Mouse (Mus musculus): ENCODE measurements around the gene Zfp182.

Zfp182 gene

GRCm38 (mm10) chrX:21061866-21062543 lies at the start of gene Zfp182:
Zfp182 (minus strand) TSS chrX:21062316.
- CTCF ChIA-PET = no interaction called here

GRCm38 (mm10) chrX:21089867-21090239 lies 27.7 kb upstream of the Zfp182 start:
- CTCF ChIA-PET = no interaction called here
- POLR2A ChIA-PET = interaction anchor here in 1 of 4 experiments (1.0 kb wide), 1 partner anchor 19 kb away, joined by 3 read pairs; no protein-coding TSS in a partner anchor

More at GRCm38 (mm10) chrX:21061866-21062543, at the start of gene Zfp182:
- POLR2A ChIA-PET = interaction anchor here in 2 of 4 experiments (0.9 to 1.8 kb wide), 6 partner anchors 21 to 280 kb away, joined by 3 to 5 read pairs (median 4); partner anchors contain the start of genes Elk1 (in 1 of the 2) and Uxt (in 1 of the 2)

DNA sequence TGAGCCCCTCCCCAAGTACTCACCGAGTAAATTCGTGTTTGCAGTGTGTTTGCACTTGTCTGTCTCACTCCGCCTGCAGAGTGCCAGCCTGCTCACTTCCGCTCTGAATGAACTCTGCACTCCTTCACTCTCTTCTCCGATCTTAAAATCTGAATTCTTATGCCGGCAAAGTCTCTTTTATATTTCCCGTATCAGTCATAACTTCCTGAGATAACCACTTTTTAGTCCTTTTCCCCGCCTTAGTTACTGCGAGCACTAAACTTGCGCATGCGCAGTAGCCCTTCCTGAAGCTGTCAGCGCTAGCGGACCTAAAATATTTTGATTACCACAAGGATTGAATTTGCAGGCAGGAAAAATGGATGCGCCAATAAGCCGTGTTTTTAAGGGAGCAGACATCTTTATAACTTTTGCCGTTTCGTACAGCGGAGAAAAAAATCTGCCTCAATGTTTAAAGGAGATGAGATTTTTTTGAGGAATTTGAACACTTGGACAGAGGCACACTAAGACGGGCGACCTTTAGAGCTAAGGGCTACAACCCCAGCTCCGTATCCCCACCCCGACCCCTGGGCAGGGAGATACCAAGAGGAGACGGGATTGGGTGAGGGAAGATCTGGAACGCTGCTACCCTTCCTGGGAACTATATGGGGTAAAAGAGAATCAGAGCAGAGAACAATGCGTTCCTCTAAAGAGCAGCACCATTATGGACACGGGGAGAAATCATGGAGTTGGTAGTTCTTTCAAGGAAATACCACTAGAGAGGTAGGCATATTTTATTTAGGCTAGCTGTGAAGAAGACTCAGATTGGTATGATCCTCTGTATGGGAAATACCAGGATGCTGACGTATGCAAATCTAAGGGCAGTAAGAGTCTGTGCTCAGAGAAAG lies 27.1 kb upstream of the Zfp182 start, which contains the start of gene Zfp300:
TSS of gene Zfp300 (minus strand) at position 545 of the 884 bp plus-strand sequence.
- POLR2A ChIA-PET = interaction anchor here in 1 of 4 experiments (1.4 kb wide), 1 partner anchor 28 kb away, joined by 4 read pairs; no protein-coding TSS in a partner anchor
- CTCF ChIA-PET = no interaction called here

DNA sequence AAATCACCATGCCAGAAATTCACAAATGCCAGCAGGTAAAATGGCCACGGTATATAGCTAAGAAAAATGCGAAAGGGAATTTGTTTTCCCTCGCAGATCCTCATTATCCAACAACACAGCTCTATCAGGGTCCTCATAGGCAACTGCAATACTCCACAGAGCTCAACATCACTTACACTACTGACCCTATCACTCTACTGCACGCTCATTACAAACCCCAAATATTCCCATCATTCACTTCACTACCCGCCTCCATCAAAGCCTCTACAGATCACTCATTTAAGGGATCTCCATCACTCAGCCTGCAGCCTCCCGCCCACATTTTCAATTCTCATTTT lies 26.5 kb upstream of the Zfp182 start:
- ChIA-PET CTCF (no interaction called here), POLR2A (interaction anchor here in 1 of 4 experiments (1.4 kb wide), 1 partner anchor 27 kb away, joined by 4 read pairs; no protein-coding TSS in a partner anchor)

DNA sequence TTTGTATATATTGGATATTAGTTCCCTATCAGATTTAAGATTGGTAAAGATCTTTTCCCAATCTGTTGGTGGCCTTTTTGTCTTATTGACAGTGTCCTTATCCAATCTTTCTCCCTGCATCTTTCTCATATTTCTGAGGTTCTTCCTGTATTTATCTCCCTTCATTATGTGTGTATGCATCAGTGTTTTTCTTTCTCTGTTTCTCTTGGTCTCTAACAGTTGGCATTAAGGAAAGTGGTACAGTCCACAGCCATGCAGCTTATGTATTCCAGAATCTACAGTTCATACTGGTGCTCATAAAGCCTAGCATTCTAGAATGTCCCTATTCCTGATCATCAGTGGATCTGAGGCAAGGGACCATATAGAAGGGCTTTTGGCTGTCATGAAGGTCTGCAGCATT lies 6.0 kb upstream of the Zfp182 start, which contains the start of gene Spaca5:
TSS of gene Spaca5 (plus strand) at position 301 of the 400 bp plus-strand sequence.
- ChIA-PET CTCF (no interaction called here), POLR2A (no interaction called here)

DNA sequence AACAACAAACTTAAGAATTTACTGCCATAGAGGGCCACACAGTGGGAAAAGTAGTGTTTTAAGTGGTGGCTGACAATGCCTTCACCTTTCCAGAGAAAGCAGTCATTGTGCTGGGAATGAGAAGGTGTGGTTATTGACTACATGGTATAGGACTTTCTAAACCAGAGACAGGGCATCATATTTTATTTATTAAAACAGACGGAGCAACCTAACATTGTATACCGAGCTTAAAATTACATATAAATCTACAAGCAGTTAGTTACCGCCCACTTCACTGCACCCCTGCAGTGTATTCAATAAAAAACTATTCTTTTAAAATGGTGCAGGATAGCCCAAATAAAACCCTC lies 401 bp upstream of the Zfp182 start:
- ChIA-PET CTCF (interaction anchor here in 1 of 4 experiments (0.8 kb wide), 1 partner anchor 231 kb away, joined by 3 read pairs; no protein-coding TSS in a partner anchor), POLR2A (interaction anchor here in 2 of 4 experiments (0.9 to 1.8 kb wide), 2 partner anchors 187 to 279 kb away, joined by 4 read pairs; no protein-coding TSS in a partner anchor)

GRCm38 (mm10) chrX:21061460-21061859 lies 656 bp downstream of the Zfp182 start:
- CTCF ChIA-PET = no interaction called here
- POLR2A ChIA-PET = interaction anchor here in 2 of 4 experiments (1.0 to 1.7 kb wide), 5 partner anchors 21 to 126 kb away, joined by 3 to 5 read pairs (median 3); partner anchors contain the start of genes Elk1 (in 1 of the 2) and Uxt (in 1 of the 2)

DNA sequence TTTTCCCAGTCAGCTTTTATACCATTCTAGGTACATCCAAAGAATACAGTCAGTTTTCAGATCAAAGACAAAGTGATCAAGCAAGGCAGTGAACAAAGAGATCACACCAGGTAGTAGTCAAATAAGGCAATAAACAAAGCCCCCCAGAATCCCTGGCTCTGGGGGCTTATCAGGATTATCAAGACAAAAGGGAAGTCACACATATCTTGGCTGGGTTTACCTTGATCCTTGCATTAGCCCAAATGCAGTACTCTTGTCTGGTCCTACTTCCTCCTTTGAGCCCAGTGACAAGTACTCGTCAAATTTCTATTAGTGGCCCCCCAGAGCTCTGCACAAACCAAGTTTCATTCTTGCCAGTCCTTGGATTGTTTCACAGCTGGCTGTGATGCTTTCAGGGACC lies 81.2 kb downstream of the Zfp182 start:
- ChIA-PET POLR2A (no interaction called here), CTCF (no interaction called here)

Measured in embryonic stem cell, embryonic (primary cell).